Mouse (Mus musculus) kidney, postnatal 10 days (tissue): ENCODE measurements around the gene Wdr4.
"Not testable (repeated sequence)": the region's sequence is repeated elsewhere in the genome, so short reads cannot be mapped to it uniquely, and the experiment has no call there.

ENCODE experiments used
- DNase-seq: peaks from one replicate; pipeline ENCODE4 v3.0.0; 2021; ENCODE audit warnings: mixed read lengths

The Wdr4 gene

DNA sequence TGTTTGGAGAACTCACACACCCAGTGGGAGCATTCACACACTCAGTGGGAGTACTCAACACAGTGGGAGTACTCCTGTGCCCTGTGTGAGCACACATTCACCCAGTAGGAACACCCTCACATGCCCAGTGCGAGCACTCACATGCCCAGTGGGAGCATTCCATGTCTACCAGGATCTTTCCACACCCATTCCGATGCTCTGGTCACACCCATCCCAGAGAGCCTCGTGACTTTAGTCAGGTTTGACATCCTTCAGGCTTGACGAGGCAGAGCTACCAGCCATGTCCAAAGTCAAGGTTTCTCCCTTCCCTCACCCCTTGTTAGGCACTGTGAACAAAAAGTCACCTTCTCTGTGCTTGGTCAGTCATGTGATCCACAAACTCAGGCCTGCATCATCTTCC is 15.6 kb upstream of the Wdr4 start:
- DNase-seq: no peak

DNA sequence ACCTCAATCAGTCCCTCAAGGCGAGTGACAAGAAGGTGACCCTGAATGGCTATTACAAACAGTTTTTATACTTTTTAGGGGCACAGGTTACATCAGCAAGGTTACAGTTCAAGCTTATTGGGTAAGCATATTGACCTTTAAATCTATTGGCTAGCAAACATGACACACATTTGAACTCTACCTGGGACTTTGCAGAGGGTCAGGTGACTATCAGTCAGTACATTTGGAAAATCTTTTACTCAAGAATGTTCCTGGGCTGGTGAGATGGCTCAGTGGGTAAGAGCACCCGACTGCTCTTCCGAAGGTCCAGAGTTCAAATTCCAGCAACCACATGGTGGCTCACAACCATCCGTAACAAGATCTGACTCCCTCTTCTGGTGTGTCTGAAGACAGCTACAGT is 12.6 kb upstream of the Wdr4 start:
- not testable (repeated sequence) for DNase-seq

- DNase-seq: no peak
Measured at GRCm38 (mm10) chr17:31531441-31532158, 11.8 kb upstream of the Wdr4 start.

- DNase-seq: peak; percentile 79
Measured at GRCm38 (mm10) chr17:31529314-31529713, 9.5 kb upstream of the Wdr4 start.

GRCm38 (mm10) chr17:31525816-31526215 is 6.0 kb upstream of the Wdr4 start:
- DNase-seq: no peak

DNA sequence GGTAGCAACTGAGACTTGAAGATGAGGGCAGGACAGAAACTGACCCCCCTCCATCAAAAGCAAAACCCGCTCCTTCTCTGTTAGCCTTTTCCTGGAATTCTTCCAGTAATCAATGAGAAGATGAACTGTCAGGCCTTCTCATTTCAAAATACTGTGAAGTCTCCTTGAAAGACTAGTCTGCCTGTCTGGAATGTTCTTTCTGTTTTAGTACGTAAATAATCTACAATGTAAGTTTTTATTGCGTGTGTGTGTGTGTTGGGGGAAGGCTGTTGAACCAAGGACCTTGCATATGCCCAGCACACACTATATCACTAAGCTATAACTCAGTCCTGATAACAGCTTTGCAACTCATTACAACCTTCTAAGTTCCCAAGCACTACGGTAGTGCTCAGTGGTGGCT is 5.3 kb upstream of the Wdr4 start:
- no peak for DNase-seq

DNA sequence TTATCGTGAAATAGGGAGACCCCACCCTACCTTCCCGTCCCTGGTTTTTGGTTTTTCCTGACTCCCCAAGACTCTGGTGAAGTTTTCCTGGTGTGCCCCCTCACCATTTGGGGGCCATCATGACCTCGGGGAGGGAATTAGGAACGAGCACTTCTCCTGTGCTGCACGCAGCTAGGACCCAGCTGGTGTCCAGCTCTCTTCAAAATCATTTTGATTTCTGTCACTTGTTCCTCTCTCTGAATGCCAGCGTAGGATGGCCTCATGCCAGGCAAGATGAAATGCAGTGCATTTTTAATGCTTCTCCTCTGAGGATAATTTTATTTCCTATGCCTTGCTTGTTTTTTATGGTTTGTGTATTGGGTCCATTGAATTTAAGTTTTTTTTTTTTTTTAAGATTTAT is 2.2 kb upstream of the Wdr4 start:
- no peak for DNase-seq

GRCm38 (mm10) chr17:31520895-31521294 is 1.1 kb upstream of the Wdr4 start:
- peak; percentile 84 for DNase-seq

GRCm38 (mm10) chr17:31519344-31519945 is 335 bp downstream of the Wdr4 start:
- DNase-seq: no peak

DNA sequence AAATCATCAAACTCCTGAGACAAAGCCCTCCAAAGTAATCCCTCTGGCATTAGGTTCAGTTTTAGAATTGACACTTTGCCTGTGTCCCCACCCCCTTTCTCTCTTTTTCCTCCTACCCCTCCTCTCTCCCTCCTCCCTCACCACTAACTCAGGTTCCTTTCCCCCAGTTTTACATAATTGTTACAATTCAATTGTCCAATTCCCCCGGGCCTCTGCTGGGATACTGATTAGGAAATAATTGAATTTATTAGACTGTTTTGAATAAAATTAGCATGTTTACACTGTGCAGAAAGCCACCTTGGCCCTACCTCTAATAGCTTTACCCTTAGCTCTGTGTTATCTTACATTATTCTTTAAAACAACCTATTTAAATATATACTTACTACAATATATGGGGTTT is 5.1 kb downstream of the Wdr4 start:
- DNase-seq: no peak

GRCm38 (mm10) chr17:31512593-31512992 is 7.2 kb downstream of the Wdr4 start:
- no peak for DNase-seq

- peak; percentile 92 for DNase-seq
Measured at GRCm38 (mm10) chr17:31511792-31512495, 7.8 kb downstream of the Wdr4 start.

GRCm38 (mm10) chr17:31510944-31511343 is 8.8 kb downstream of the Wdr4 start:
- no peak for DNase-seq

- DNase-seq: peak; percentile 60
Measured at GRCm38 (mm10) chr17:31506282-31506681, 13.5 kb downstream of the Wdr4 start.

DNA sequence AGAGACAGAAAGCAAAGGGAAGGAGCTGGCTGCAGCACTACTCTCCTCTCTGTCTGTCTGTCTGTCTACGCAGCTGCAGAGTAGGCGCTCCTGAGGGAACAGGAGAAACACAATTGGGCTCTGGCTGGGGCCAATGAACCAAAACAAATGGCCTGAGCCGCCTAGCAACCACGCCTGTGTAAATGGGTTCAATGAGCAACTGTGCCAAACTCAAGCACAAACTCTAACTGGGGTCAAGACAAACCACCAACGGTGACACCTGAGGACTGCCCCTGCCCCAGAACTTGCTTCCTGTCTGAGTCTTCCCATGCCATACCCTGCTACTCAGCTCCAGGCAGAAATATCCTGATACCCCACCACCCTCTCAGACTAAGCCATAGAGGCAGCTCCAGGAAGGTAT is 14.8 kb downstream of the Wdr4 start:
- peak; percentile 70 for DNase-seq

DNA sequence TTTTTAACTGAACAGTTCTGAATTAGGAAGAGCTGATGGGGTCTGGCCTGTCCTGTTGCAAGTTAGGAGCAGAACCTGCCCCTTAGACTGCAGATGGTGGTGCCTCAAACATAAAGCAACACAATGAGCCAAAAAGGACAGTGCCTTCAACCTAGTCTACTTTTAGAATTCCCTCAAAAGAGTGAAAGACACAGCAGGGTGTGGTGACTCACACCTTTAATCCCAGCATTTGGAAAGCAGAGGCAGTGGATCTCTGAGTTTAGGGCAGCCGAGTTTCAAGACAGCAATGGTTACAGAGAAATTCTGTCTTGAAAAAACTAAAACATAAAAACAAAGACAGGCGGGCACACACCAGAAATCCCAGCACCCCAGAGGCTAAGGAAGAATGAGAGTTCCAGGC is 15.8 kb downstream of the Wdr4 start:
- no peak for DNase-seq

GRCm38 (mm10) chr17:31503337-31503736 is 16.4 kb downstream of the Wdr4 start:
- DNase-seq: no peak

- peak; percentile 42 for DNase-seq
Measured at GRCm38 (mm10) chr17:31502261-31502927, 17.4 kb downstream of the Wdr4 start.

GRCm38 (mm10) chr17:31500908-31501307 is 18.9 kb downstream of the Wdr4 start:
- DNase-seq: no peak

DNA sequence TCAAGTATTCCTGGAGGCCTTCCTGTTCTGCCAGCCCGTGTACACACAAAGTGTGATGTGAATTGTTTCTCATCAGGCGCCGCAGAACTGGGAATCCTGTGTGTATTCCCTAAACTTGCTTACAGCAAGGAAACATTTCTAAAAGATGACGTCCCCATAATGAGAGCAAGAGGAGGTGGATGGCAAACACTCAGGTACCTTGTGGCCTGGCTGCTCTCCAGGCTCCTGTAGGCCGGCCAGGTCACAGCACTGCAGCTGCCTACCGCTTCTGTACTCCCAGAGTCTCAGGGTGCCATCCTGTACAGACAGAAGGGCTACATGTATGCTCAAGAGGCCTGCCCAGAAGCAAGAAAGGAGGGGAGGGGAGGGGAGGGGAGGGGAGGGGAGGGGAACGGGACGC is 19.4 kb downstream of the Wdr4 start:
- no peak for DNase-seq

GRCm38 (mm10) chr17:31499725-31500124 is 20.1 kb downstream of the Wdr4 start:
- no peak for DNase-seq

DNA sequence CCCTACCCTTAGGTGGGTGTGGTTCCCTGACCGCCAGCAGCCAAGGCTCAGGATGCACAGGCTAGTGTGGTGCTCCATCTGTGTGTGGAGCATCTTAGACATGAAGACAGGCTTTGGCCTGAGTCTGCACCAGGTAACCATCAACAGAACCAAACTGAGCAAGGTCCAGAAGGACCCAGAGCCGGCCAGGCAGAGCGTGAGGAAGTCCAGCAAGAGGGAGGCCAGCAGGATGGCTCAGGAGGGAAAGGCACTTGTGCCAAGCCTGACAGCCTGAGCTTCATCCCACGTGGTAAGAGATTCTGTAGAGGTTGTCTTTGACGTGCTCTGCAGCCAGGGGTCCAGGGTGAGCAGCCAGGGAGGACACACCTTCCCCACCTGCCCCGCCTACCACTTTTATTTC is 22.1 kb downstream of the Wdr4 start:
- no peak for DNase-seq

- no peak for DNase-seq
Measured at GRCm38 (mm10) chr17:31494989-31495388, 24.8 kb downstream of the Wdr4 start.

DNA sequence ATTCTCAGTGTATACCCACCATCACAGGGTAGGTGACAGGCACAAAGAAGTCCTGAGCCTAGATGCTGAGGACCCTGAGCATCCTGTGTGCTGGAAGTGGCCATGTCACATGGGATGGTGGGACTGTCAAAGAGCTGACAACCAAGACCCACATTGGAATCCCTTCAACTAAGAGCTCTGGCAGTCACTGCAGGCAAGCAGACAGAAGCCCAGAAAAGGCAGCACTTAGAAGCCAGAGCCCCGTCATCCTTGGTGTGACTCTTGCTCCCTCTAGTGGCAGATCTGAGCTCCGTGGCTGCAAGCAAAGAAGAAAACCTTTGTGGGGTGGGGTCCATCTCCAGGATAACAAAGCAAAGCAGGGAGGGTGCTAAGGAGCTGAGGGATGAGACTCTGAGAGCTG is 27.4 kb downstream of the Wdr4 start:
- DNase-seq: peak; percentile 85
